Mouse (Mus musculus) embryonic facial prominence, embryonic 10.5 days (tissue): Measurements from ENCODE around the gene Ciita. TPM values are rescaled to one million over a fixed set of nuclear protein-coding genes. Genes with fewer than 3 reads are reported as not detected.

ENCODE experiments used
- DNase-seq: peaks from one replicate; pipeline ENCODE4 v3.0.0-alpha.2; 2017; ENCODE audit warnings: low spot score
- H3K27ac ChIP-seq: fragments of 300-500 bp; sonication (generic); replicated peaks from 2 replicates; pipeline ENCODE4 v1.5.1; 2016; ENCODE audit warnings: mild to moderate bottlenecking
- H3K27me3 ChIP-seq: fragments of 300-500 bp; sonication (generic); replicated peaks from 2 replicates; pipeline ENCODE4 v1.6.1; 2016; ENCODE audit warnings: low read depth, mild to moderate bottlenecking; ENCODE audit not compliant: poor library complexity, severe bottlenecking
- H3K36me3 ChIP-seq: fragments of 300-500 bp; sonication (generic); replicated peaks from 2 replicates; pipeline ENCODE4 v1.6.1; 2016; ENCODE audit warnings: mild to moderate bottlenecking, moderate library complexity
- H3K4me1 ChIP-seq: fragments of 300-500 bp; sonication (generic); 2 replicates; pipeline ENCODE4 v1.6.1; 2016
- H3K4me3 ChIP-seq: fragments of 300-500 bp; sonication (generic); 2 replicates; pipeline ENCODE4 v1.5.1; 2016; ENCODE audit warnings: mild to moderate bottlenecking, moderate library complexity
- H3K9me3 ChIP-seq: fragments of 300-500 bp; sonication (generic); 2 replicates; pipeline ENCODE4 v1.6.1; 2016; ENCODE audit warnings: mild to moderate bottlenecking
- WGBS: fragments of 180-500 bp; shearing (Covaris S2); methylation state at CpG from one replicate; pipeline ENCODE4 v1.1.7; 2016; 5-methylcytosine and 5-hydroxymethylcytosine counted together
- polyA plus RNA-seq: library from polyadenylated mRNA; unstranded; fragments of >200 nt; fragmentation: Nextera tagmentation; extraction: Ambion mirVana; gene quantifications from 2 replicates; pipeline ENCODE4 v1.2.1, GENCODE M21; 2016

The Ciita gene
- polyA plus RNA-seq, 1 experiment from 2014 or later: 0.26 TPM

DNA sequence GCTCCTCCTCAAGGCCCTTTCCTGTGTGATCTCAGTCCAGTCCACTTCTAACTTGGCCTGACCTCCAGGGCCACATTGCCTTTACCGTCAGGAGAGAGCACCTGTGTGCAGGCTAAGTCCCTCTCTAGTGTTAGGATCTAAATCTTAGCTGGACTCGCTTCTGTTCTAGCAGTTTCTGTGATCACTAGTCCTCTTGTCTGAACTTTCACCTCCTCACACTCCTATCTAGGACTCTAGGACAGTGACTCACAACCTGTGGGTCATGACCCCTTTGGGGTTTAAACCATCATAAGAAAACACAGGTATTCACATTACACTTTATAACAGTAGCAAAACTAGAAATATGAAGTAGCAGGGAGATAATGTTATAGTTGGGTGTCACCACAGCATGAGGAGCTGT lies 28.0 kb upstream of the Ciita start:
- Histone ChIP-seq H3K4me1 (peaks cover 24% of the 10 kb centered on the region), H3K27me3 (no peaks in the 10 kb centered on the region), H3K9me3 (no peaks in the 10 kb centered on the region), H3K36me3 (no peaks in the 10 kb centered on the region), H3K4me3 (no peak overlapping the region), H3K27ac (no peak overlapping the region)
- WGBS: 75% methylated on average over 2 of the region's 2 CpGs
- DNase-seq: no peak

DNA sequence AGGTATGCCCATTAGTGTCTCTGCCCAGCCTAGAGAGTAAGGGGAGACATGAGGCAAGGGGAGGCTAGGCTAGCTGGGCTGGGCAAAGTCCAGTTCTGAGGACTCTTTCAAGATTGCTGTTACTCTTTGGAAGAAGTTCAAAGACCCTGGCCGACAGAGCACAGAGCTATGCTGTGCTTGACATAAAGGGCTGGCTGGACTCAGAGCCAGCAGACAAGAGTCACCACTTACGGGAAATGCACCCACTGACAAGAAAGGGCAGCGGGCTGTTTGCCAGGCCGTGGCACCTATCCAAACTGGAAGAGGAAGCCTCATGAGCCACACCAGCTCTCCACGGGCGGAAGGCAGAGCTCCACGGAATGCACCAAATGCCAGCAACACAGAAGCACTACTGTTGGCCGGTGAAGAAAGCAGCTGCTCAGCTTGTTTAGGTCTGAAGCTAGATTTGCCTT lies 27.4 kb upstream of the Ciita start:
- Histone ChIP-seq H3K4me1 (peaks cover 19% of the 10 kb centered on the region), H3K27ac (no peak overlapping the region), H3K9me3 (no peaks in the 10 kb centered on the region), H3K27me3 (no peaks in the 10 kb centered on the region), H3K36me3 (no peaks in the 10 kb centered on the region), H3K4me3 (no peak overlapping the region)
- no peak for DNase-seq
- WGBS: 86% methylated on average over 8 of the region's 8 CpGs

DNA sequence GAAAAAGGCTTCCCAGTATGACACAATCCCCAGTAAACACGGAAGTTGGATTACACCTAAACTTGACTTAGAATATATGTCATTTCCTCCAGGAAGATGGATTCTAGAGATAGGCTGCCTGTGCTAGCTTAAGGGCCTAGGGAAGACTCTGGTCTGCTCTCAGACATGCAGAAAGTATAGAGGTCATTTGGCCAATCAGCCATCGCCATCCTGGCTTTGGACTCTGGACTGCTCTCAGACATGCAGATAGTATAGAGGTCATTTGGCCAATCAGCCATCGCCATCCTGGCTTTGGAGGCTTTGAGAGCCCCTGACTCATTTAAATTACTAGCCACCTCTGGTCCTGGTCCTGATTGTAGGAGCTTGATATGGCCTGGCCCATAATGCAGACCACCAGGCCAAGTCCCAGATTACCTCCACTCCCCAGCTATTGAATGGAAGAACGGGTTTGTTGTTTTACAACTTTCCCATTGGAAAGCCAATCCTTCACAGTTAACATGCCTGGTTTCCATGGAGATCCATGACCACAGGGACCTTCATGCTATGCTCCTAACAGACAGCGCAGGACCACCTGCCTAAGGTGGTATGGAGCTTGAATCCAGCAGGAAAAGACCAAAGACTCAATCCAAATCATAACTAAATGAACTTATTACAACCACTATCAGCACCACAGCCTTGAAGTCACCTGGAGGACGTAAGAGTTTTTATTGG lies 25.8 kb upstream of the Ciita start:
- no peaks in the 10 kb centered on the region for H3K9me3 ChIP-seq
- no peak overlapping the region for H3K27ac ChIP-seq
- 83% methylated on average over 6 of the region's 6 CpGs for WGBS
- H3K36me3 ChIP-seq: no peaks in the 10 kb centered on the region
- no peak overlapping the region for H3K4me3 ChIP-seq
- DNase-seq: no peak
- no peaks in the 10 kb centered on the region for H3K27me3 ChIP-seq
- H3K4me1 ChIP-seq: peaks cover 13% of the 10 kb centered on the region

DNA sequence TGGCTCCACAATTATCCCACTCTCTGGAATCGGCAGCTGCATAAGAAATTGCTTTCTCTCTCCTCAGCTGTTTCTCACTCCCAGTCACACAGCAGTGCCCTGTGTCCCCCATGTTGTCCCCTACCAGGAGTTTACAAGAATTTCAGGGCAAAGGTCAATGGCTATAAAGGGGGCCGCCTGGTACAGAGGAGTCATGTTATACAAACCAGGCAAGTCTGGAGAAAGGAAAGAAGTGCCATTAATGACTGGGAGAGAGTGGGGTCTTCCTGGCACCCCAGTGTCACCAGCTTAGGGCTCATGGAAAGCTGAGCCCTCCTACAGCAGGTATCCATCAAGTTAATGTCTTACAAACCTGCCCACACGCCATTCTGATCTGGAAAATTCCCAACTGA lies 25.3 kb upstream of the Ciita start:
- no peak overlapping the region for H3K27ac ChIP-seq

DNA sequence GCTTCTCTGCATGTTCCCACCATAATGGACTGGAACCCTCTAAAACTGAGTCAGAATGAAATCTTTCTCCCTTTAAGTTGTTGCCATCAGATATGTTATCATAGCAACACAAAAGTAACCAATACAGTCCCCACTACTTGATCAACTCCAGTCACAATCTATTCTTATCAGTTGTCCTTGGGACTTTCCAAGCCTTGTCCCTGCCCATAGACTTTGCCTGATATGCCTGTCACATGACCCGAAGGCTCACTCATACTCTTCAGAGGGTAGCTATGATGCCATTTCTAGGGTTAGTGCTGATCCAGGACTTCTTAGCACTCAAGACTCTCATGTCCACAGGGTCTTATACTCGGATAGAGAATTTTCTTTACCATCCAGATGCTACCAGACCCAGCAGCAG lies 19.7 kb upstream of the Ciita start:
- Histone ChIP-seq H3K4me3 (no peak overlapping the region), H3K9me3 (no peaks in the 10 kb centered on the region), H3K4me1 (peaks cover 3% of the 10 kb centered on the region; the same call in 1 of the 2 replicates), H3K36me3 (no peaks in the 10 kb centered on the region), H3K27ac (no peak overlapping the region), H3K27me3 (no peaks in the 10 kb centered on the region)
- DNase-seq: no peak
- 78% methylated on average over 2 of the region's 2 CpGs for WGBS

More for the DNA sequence above, 25.3 kb upstream of the Ciita start:
- no peaks in the 10 kb centered on the region for H3K27me3 ChIP-seq
- no peaks in the 10 kb centered on the region for H3K9me3 ChIP-seq
- H3K4me1 ChIP-seq: peaks cover 13% of the 10 kb centered on the region
- no peaks in the 10 kb centered on the region for H3K36me3 ChIP-seq
- DNase-seq: no peak
- H3K4me3 ChIP-seq: no peak overlapping the region
- WGBS: 45% methylated on average over 3 of the region's 3 CpGs

DNA sequence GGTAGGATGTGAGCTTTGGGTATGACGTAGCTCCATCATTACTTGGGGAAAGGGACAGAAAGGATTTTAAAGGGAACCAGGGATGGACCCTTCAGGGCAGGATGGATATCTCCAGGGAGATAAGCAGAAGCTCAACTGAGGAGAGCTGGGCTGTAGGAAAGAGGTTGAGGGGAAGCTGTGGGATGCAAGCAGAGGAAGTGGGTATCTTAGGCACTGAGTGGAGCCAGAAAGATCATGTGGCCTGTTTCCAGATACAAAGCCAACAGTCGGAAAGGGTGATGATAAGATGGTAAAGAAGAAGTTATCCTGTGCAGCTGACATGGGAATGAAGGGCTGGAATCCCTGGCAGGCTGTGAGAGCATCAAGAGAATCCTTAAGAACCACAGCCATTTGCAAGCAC lies 18.7 kb upstream of the Ciita start:
- Histone ChIP-seq H3K36me3 (no peaks in the 10 kb centered on the region), H3K27ac (no peak overlapping the region), H3K27me3 (no peaks in the 10 kb centered on the region), H3K4me3 (no peak overlapping the region), H3K9me3 (no peaks in the 10 kb centered on the region), H3K4me1 (peaks cover 4% of the 10 kb centered on the region; the same call in 1 of the 2 replicates)
- no peak for DNase-seq
- 80% methylated on average over 2 of the region's 2 CpGs for WGBS

DNA sequence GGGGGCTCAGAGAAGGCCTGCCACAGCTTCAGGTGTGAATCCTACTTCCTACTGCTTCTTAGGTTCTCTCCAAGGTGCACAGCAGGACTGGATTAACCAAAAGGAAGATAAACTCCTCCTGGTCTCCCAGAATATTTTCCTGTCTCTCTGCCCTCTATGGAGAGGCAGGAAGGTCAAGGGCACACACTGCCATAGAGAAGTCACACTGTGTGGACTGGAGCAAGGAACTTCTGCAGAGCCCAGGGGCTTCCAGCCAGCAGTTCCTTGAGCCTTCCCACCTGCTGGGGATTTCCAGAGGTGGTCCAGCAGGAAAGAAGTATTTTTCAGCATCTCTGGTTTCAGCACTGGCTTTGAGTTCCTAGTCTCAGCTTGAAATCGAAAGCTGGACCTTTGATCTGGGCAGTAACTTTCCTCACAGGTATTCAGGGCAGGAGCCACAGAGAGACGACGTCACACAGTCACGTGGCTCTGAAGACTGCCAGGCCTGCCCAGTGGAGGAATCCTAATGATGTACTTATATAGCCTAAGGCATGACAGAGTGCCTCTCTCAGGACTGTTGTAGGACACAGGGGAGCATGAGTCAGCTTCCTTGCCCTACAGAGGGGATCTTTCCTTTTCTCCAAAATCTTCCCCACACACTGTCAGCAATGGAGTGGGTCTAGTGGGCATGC lies 14.7 kb upstream of the Ciita start:
- no peak for DNase-seq
- Histone ChIP-seq H3K4me3 (no peak overlapping the region), H3K9me3 (no peaks in the 10 kb centered on the region), H3K27ac (no peak overlapping the region), H3K27me3 (no peaks in the 10 kb centered on the region), H3K36me3 (no peaks in the 10 kb centered on the region), H3K4me1 (peaks cover 7% of the 10 kb centered on the region; the same call in 1 of the 2 replicates)
- WGBS: 24% methylated on average over 4 of the region's 4 CpGs

DNA sequence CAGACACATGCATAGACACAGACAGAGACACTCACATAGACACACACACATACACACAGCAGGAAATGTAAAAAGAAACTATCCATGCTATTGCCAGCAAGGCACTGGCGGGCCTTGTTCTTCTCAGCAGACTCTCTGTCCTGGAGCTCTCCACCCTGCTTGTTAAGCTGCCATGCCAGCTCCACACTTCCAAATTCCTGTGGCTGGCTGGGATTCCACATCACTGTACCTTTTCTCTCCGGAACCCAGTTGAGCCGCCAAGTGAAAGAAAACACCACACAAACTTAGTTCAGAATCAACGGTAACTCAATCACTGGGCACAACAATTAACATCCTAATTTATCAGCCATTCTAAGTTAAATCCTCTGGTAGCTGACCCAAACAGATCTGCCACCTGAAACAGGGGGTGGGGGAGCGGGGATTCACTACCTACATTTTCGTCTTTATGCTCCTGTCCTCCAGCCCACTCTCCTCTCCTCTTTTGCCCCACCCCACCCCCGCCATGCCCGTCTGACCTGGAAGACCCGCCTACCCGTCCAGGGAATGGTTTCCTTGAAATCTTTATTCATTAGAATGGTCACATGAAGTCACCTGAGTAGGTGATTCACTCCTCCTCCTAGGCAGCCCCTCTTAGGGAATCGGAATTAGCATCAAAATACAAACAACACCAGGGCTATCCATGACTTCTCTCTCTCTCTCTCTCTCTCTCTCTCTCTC lies 12.3 kb upstream of the Ciita start:
- 30% methylated on average over 11 of the region's 11 CpGs for WGBS
- DNase-seq: no peak
- Histone ChIP-seq H3K4me1 (peaks cover 7% of the 10 kb centered on the region; the same call in 1 of the 2 replicates), H3K4me3 (no peak overlapping the region), H3K9me3 (no peaks in the 10 kb centered on the region), H3K27ac (no peak overlapping the region), H3K36me3 (no peaks in the 10 kb centered on the region), H3K27me3 (no peaks in the 10 kb centered on the region)

DNA sequence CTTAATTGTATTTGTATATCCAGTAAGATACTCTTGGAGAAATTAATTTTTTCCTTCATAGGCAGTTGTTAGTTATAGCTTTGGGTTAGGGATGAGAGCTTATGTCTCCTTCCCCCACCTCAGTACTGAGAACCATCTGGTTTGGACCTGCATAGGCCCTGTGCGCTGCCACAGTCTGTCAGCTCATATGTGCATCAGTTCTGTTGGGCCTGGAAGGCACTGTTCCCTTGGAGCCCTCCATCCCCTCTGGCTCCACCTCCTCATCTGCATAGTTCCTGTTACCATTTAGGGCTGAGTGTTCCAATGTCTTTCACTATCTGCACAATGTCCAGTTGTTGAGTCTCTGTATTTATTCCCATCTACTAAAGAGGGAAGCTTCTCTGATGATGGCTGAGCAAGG lies 11.7 kb upstream of the Ciita start:
- Histone ChIP-seq H3K27ac (no peak overlapping the region), H3K9me3 (no peaks in the 10 kb centered on the region), H3K27me3 (no peaks in the 10 kb centered on the region), H3K4me3 (no peak overlapping the region), H3K36me3 (no peaks in the 10 kb centered on the region), H3K4me1 (peaks cover 7% of the 10 kb centered on the region; the same call in 1 of the 2 replicates)
- DNase-seq: no peak
- WGBS: 78% methylated on average over 1 of the region's 1 CpGs

DNA sequence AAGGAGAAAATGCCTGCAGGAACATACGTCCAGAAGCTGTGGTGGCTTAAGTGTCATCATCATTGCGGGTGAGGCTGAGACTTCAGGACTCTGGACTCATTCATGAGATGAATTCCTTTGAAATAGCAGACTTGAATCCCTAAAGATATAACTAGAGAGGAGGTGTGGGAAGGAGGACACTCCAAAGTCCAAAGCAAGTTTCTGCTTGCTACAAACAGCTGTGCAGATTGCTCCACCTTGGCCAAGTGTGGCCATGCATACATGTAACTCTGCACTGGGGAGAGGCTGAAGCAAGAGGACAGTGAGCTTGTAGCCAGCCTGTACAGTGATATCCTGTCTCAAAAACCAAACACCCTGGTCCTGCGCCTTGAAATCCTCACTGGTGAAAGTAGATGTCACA lies 7.9 kb upstream of the Ciita start:
- Histone ChIP-seq H3K4me1 (0 out of 2 replicates have a peak, but pooled peaks cover 2% of the 10 kb centered on the region), H3K27ac (no peak overlapping the region), H3K27me3 (no peaks in the 10 kb centered on the region), H3K4me3 (no peak overlapping the region), H3K9me3 (no peaks in the 10 kb centered on the region), H3K36me3 (no peaks in the 10 kb centered on the region)
- WGBS: 93% methylated on average over 3 of the region's 3 CpGs
- DNase-seq: no peak

DNA sequence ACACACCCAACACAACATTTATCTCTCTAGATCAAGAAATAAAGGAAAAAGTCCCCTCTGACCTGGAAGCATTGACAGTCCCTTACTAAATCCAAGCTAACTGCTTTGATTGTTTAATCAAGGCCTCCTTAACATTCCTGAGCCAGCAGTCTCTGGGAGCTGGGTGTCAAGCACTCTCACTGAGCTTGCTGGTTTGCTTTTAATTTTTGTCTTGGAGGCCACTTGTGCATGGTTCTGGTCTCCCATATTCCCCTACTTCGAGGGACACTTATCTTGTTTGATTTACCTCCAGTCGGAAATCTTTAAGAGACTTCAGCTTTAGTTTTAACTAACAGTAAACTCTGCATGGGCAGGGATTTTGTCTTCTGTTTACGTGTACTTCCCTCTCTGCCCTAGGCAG lies 4.9 kb upstream of the Ciita start:
- no peaks in the 10 kb centered on the region for H3K9me3 ChIP-seq
- H3K27me3 ChIP-seq: no peaks in the 10 kb centered on the region
- WGBS: 80% methylated on average over 3 of the region's 3 CpGs
- H3K4me1 ChIP-seq: no peaks in the 10 kb centered on the region
- DNase-seq: no peak
- no peak overlapping the region for H3K4me3 ChIP-seq
- no peak overlapping the region for H3K27ac ChIP-seq
- no peaks in the 10 kb centered on the region for H3K36me3 ChIP-seq

DNA sequence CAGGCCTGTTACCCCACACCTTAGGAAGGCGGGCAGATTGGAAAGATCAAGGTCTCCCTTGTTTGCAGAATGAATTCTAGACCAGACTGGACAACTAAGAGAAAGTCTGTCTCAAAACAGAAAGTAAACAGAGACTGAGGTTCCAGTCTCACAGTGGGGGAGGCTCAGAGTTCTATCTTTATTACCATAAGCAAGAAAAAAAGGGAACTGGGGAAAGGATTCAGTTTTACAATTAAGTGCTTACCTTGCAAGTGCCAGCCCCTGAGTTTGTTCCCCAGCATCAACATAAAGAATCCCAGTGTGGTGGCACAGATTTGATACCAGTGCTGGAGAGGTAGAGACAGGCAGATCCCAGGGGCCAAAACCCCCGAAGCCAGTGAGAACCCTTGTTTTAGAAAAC lies 3.9 kb upstream of the Ciita start:
- no peak overlapping the region for H3K27ac ChIP-seq
- no peaks in the 10 kb centered on the region for H3K27me3 ChIP-seq
- 74% methylated on average over 2 of the region's 2 CpGs for WGBS
- no peaks in the 10 kb centered on the region for H3K36me3 ChIP-seq
- H3K4me1 ChIP-seq: no peaks in the 10 kb centered on the region
- no peaks in the 10 kb centered on the region for H3K9me3 ChIP-seq
- no peak overlapping the region for H3K4me3 ChIP-seq
- no peak for DNase-seq
